Mouse (Mus musculus) MEL (cell line): ENCODE results near the gene Rabl6. TPM values are rescaled to one million over a fixed set of nuclear protein-coding genes. Genes with fewer than 3 reads are reported as not detected.
A peak's percentile ranks its signal among the peaks of the same experiment; 100 is the strongest.
"Not testable (repeated sequence)": the region's sequence is repeated elsewhere in the genome, so short reads cannot be mapped to it uniquely, and the experiment has no call there.

ENCODE experiments used
- DNase-seq: peaks from one replicate; pipeline ENCODE4 v3.0.0; 2011; ENCODE audit warnings: low read depth, low spot score
- H3K27ac ChIP-seq: 2 replicates; pipeline ENCODE4 v1.5.1; 2012; ENCODE audit warnings: low read depth, mild to moderate bottlenecking, control low read depth, low read length, moderate library complexity; ENCODE audit not compliant: control insufficient read depth
- H3K27me3 ChIP-seq, 2 experiments: fragments of 150-350 bp in 1 of 2; sonication (generic) in 1 of 2; 2 replicates each; pipeline ENCODE4 v1.6.1; 2012; ENCODE audit warnings: low read length in 2 of 2, mild to moderate bottlenecking in 2 of 2, improper control_type of control experiment in 1 of 2, moderate library complexity in 1 of 2; ENCODE audit not compliant: insufficient read depth in 2 of 2, control insufficient read depth in 1 of 2
- H3K36me3 ChIP-seq, 2 experiments: 2 replicates each; pipeline ENCODE4 v1.6.1; 2012 to 2014; ENCODE audit warnings: low read length in 2 of 2, improper control_type of control experiment in 1 of 2, inconsistent platforms in 1 of 2, mild to moderate bottlenecking in 1 of 2; ENCODE audit not compliant: insufficient read depth in 2 of 2, control insufficient read depth in 1 of 2
- H3K4me1 ChIP-seq, 2 experiments: fragments of 150-350 bp in 1 of 2; sonication (generic) in 1 of 2; 2 replicates each; pipeline ENCODE4 v1.6.1; 2012; ENCODE audit warnings: low read length in 2 of 2, improper control_type of control experiment in 1 of 2, mild to moderate bottlenecking in 1 of 2; ENCODE audit not compliant: insufficient read depth in 2 of 2, control insufficient read depth in 1 of 2
- H3K4me3 ChIP-seq, 2 experiments: fragments of 150-350 bp in 1 of 2; sonication (generic) in 1 of 2; 2 replicates each; pipeline ENCODE4 v1.5.1; 2012; ENCODE audit warnings: low read depth in 2 of 2, low read length in 2 of 2, mild to moderate bottlenecking in 2 of 2, moderate library complexity in 2 of 2, control low read depth in 1 of 2, improper control_type of control experiment in 1 of 2; ENCODE audit not compliant: control insufficient read depth in 1 of 2, insufficient read depth in 1 of 2
- H3K79me2 ChIP-seq: 2 replicates; pipeline ENCODE4 v1.6.1; 2012; ENCODE audit warnings: mild to moderate bottlenecking, low read length, moderate library complexity; ENCODE audit not compliant: control insufficient read depth, poor library complexity, insufficient read depth
- H3K9ac ChIP-seq: 2 replicates; pipeline ENCODE4 v1.6.1; 2012; ENCODE audit warnings: low read depth, mild to moderate bottlenecking, control low read depth, low read length, moderate library complexity; ENCODE audit not compliant: control insufficient read depth, poor library complexity, severe bottlenecking
- H3K9me3 ChIP-seq: fragments of 150-350 bp; sonication (generic); replicated peaks from 2 replicates; pipeline ENCODE4 v1.6.1; 2012; ENCODE audit warnings: mild to moderate bottlenecking, low read length, improper control_type of control experiment, moderate library complexity; ENCODE audit not compliant: insufficient read depth
- CHD1 ChIP-seq: IDR thresholded peaks from 2 replicates; pipeline ENCODE4 v1.6.1; 2012; ENCODE audit warnings: low read depth, mild to moderate bottlenecking, inconsistent platforms, low read length, improper control_type of control experiment
- E2F4 ChIP-seq: IDR thresholded peaks from 2 replicates; pipeline ENCODE4 v1.6.1; 2011; ENCODE audit warnings: low read depth, low read length, improper control_type of control experiment, borderline replicate concordance
- ELF1 ChIP-seq: IDR thresholded peaks from 2 replicates; pipeline ENCODE4 v1.6.1; 2014; ENCODE audit warnings: low read depth, mild to moderate bottlenecking, inconsistent platforms, low read length, improper control_type of control experiment, moderate library complexity
- ETS1 ChIP-seq: IDR thresholded peaks from 2 replicates; pipeline ENCODE4 v1.6.1; 2012; ENCODE audit warnings: low read depth, mild to moderate bottlenecking, inconsistent platforms, low read length, improper control_type of control experiment, moderate library complexity
- HCFC1 ChIP-seq: IDR thresholded peaks from 2 replicates; pipeline ENCODE4 v1.6.1; 2012; ENCODE audit warnings: low read depth, mild to moderate bottlenecking, inconsistent platforms, low read length, improper control_type of control experiment, moderate library complexity
- JUND ChIP-seq: IDR thresholded peaks from 2 replicates; pipeline ENCODE4 v1.6.1; 2011; ENCODE audit warnings: low read depth, mild to moderate bottlenecking, improper control_type of control experiment, low read length
- MAFK ChIP-seq: IDR thresholded peaks from 2 replicates; pipeline ENCODE4 v1.6.1; 2011; ENCODE audit warnings: low read depth, mild to moderate bottlenecking, low read length, improper control_type of control experiment, borderline replicate concordance
- MAX ChIP-seq: IDR thresholded peaks from 2 replicates; pipeline ENCODE4 v1.6.1; 2011; ENCODE audit warnings: low read length, improper control_type of control experiment
- MEF2A ChIP-seq: IDR thresholded peaks from 2 replicates; pipeline ENCODE4 v1.6.1; 2014; ENCODE audit warnings: low read depth, mild to moderate bottlenecking, inconsistent platforms, low read length, improper control_type of control experiment; ENCODE audit not compliant: poor library complexity, insufficient replicate concordance, severe bottlenecking; ENCODE audit errors: extremely low read depth
- MXI1 ChIP-seq: IDR thresholded peaks from 2 replicates; pipeline ENCODE4 v1.6.1; 2011; ENCODE audit warnings: mild to moderate bottlenecking, low read depth, low read length, improper control_type of control experiment
- MYC ChIP-seq: IDR thresholded peaks from 2 replicates; pipeline ENCODE4 v1.6.1; 2011; ENCODE audit warnings: low read depth, mild to moderate bottlenecking, low read length, improper control_type of control experiment, moderate library complexity
- NELFE ChIP-seq: IDR thresholded peaks from 2 replicates; pipeline ENCODE4 v1.6.1; 2011; ENCODE audit warnings: low read depth, low read length, improper control_type of control experiment
- NRF1 ChIP-seq: IDR thresholded peaks from 2 replicates; pipeline ENCODE4 v1.6.1; 2014; ENCODE audit warnings: low read depth, mild to moderate bottlenecking, inconsistent platforms, low read length, improper control_type of control experiment, moderate library complexity; ENCODE audit not compliant: poor library complexity, insufficient read depth, severe bottlenecking
- POLR2AphosphoS5 ChIP-seq: IDR thresholded peaks from 2 replicates; pipeline ENCODE4 v1.6.1; 2012; ENCODE audit warnings: low read depth, borderline replicate concordance, mild to moderate bottlenecking, inconsistent platforms, low read length, moderate library complexity, mixed read lengths
- RAD21 ChIP-seq: IDR thresholded peaks from 2 replicates; pipeline ENCODE4 v1.6.1; 2011; ENCODE audit warnings: mild to moderate bottlenecking, low read depth, low read length, improper control_type of control experiment
- SIN3A ChIP-seq: IDR thresholded peaks from 2 replicates; pipeline ENCODE4 v1.6.1; 2012; ENCODE audit warnings: low read length, improper control_type of control experiment, inconsistent platforms
- SMC3 ChIP-seq: IDR thresholded peaks from 2 replicates; pipeline ENCODE4 v1.6.1; 2011; ENCODE audit warnings: low read depth, low read length, improper control_type of control experiment
- TAL1 ChIP-seq: IDR thresholded peaks from 2 replicates; pipeline ENCODE4 v1.6.1; 2012; ENCODE audit warnings: mild to moderate bottlenecking, inconsistent platforms, low read length, moderate library complexity, mixed read lengths
- TCF12 ChIP-seq: IDR thresholded peaks from 2 replicates; pipeline ENCODE4 v1.6.1; 2014; ENCODE audit warnings: low read depth, mild to moderate bottlenecking, inconsistent platforms, low read length, improper control_type of control experiment, moderate library complexity
- UBTF ChIP-seq: IDR thresholded peaks from 2 replicates; pipeline ENCODE4 v1.6.1; 2012; ENCODE audit warnings: low read depth, mild to moderate bottlenecking, inconsistent platforms, low read length, improper control_type of control experiment, moderate library complexity, borderline replicate concordance; ENCODE audit not compliant: insufficient read depth
- ZC3H11A ChIP-seq: IDR thresholded peaks from 2 replicates; pipeline ENCODE4 v1.6.1; 2012; ENCODE audit warnings: low read depth, mild to moderate bottlenecking, inconsistent platforms, low read length, improper control_type of control experiment
- ZKSCAN1 ChIP-seq: IDR thresholded peaks from 2 replicates; pipeline ENCODE4 v1.6.1; 2012; ENCODE audit warnings: low read depth, mild to moderate bottlenecking, inconsistent platforms, low read length, improper control_type of control experiment, moderate library complexity
- ZMIZ1 ChIP-seq: IDR thresholded peaks from 2 replicates; pipeline ENCODE4 v1.6.1; 2012; ENCODE audit warnings: low read depth, mild to moderate bottlenecking, inconsistent platforms, low read length, improper control_type of control experiment, moderate library complexity
- ZNF384 ChIP-seq: IDR thresholded peaks from 2 replicates; pipeline ENCODE4 v1.6.1; 2012; ENCODE audit warnings: low read depth, mild to moderate bottlenecking, inconsistent platforms, low read length, improper control_type of control experiment
- polyA plus RNA-seq, 2 experiments: library from polyadenylated mRNA; stranded (reverse) in 1 of 2; unstranded in 1 of 2; fragments of >175 nt in 1 of 2; fragments of >200 nt in 1 of 2; gene quantifications; 2 replicates each; pipeline versions ENCODE4 v1.2.1 to v1.2.4; 2012; ENCODE audit warnings: low replicate concordance in 2 of 2, low read depth in 1 of 2; ENCODE audit not compliant: insufficient read length in 2 of 2, insufficient read depth in 1 of 2, missing spikeins in 1 of 2
- total RNA-seq: library from RNA; depleted of rRNA; stranded (reverse); fragments of 300-350 nt; gene quantifications from 2 replicates; pipeline ENCODE4 v1.2.3, GENCODE M21; 2012

Rabl6 gene
- total and polyA plus RNA-seq, 3 experiments = 76.9 to 104 (median 84.7) TPM

- TF ChIP-seq UBTF (0 out of 2 replicates have a peak, but pooled peaks have one; percentile 35), MAX (peak; percentile 77), MAFK (no peak), ETS1 (no peak), RAD21 (no peak), TAL1 (no peak), JUND (no peak), SMC3 (no peak), SIN3A (peak; percentile 90), CHD1 (0 out of 2 replicates have a peak, but pooled peaks have one; percentile 55), ZKSCAN1 (no peak), NRF1 (0 out of 2 replicates have a peak, but pooled peaks have one; percentile 49), TCF12 (no peak), MEF2A (no peak), ZNF384 (peak; percentile 50; the same call in 1 of the 2 replicates), NELFE (peak; percentile 94), HCFC1 (peak; percentile 79), POLR2AphosphoS5 (no peak), E2F4 (no peak), MYC (peak; percentile 59; the same call in 1 of the 2 replicates), ZC3H11A (no peak), MXI1 (peak; percentile 92)
- TF ChIP-seq, all 39 proteins: peak for 18
Observed at GRCm38 (mm10) chr2:25557221-25557963, 50.9 kb downstream of the Rabl6 start, which contains the start of gene Edf1 (continued).

DNA sequence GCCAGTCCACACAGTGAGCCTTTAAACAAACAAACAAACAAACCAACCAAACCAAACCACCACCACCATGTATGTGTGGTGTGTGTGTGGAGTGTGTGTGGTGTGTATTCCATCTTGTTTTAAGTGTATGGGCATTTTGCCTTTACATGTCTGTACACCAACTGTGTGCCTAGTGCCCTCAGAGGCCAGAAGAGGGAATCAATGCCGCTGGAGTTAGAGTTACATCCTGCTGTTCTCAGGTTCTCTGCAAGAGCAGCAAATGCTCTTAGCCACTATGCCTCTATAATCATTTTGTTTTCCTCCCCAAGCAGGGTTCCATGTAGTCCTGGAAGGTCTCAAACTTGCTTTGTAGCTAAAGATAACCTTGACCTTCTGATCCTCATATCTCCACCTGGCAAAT, 52.0 kb downstream of the Rabl6 start:
- H3K4me1 ChIP-seq = peaks cover 8 to 10% of the 10 kb centered on the region in 2 experiments
- peaks cover 5 to 12% of the 10 kb centered on the region in 2 experiments for H3K36me3 ChIP-seq
- H3K27ac ChIP-seq = no peak overlapping the region
- peaks cover 20% of the 10 kb centered on the region for H3K79me2 ChIP-seq
- no peaks in the 10 kb centered on the region for H3K9me3 ChIP-seq
- H3K27me3 ChIP-seq = no peaks in the 10 kb centered on the region
- H3K4me3 ChIP-seq = no peak overlapping the region; a peak in 1 of 4 replicates
- H3K9ac ChIP-seq = no peak overlapping the region
- DNase-seq = no peak
- TF ChIP-seq ELF1 (no peak), MYC (no peak), ZMIZ1 (no peak), MAFK (no peak), RAD21 (no peak), SIN3A (no peak), MAX (no peak)

DNA sequence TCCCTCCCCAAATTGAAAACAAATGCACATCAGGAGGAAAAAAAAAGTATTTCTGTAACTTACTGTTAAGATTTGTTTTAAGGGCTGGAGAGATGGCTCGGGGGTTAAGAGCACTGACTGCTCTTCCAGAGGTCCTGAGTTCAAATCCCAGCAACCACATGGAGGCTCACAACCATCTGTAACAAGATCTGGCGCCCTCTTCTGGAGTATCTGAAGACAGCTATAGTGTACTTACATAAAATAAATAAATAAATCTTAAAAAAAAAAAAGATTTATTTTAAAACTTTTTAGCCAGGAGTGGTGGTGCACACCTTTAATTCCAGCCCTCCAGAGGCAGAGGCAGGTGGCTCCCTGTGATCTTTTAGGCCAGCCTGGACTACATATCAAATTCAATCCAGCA, 52.8 kb downstream of the Rabl6 start:
- Histone ChIP-seq H3K79me2 (peaks cover 20% of the 10 kb centered on the region), H3K4me1 (peaks cover 8 to 10% of the 10 kb centered on the region in 2 experiments), H3K36me3 (peaks cover 3 to 12% of the 10 kb centered on the region in 2 experiments)
- DNase-seq, H3K4me3 ChIP-seq, H3K27ac ChIP-seq, H3K9ac ChIP-seq, H3K9me3 ChIP-seq, H3K27me3 ChIP-seq: not testable (repeated sequence)
